Mouse (Mus musculus) testis, adult 2 months (tissue): Measurements from ENCODE around the gene Tspyl2.

Experiments used
- CTCF ChIP-seq: fragments of 200-500 bp; IDR thresholded peaks from 2 replicates; pipeline ENCODE4 v1.5.1; 2012; ENCODE audit warnings: low read depth, mild to moderate bottlenecking, inconsistent platforms, low read length, moderate library complexity; ENCODE audit not compliant: control insufficient read depth, insufficient read depth, insufficient replicate concordance
- POLR2A ChIP-seq: fragments of 200-500 bp; IDR thresholded peaks from 2 replicates; pipeline ENCODE4 v1.6.1; 2012; ENCODE audit warnings: low read depth, mild to moderate bottlenecking, inconsistent platforms, low read length, moderate library complexity; ENCODE audit not compliant: control insufficient read depth

DNA sequence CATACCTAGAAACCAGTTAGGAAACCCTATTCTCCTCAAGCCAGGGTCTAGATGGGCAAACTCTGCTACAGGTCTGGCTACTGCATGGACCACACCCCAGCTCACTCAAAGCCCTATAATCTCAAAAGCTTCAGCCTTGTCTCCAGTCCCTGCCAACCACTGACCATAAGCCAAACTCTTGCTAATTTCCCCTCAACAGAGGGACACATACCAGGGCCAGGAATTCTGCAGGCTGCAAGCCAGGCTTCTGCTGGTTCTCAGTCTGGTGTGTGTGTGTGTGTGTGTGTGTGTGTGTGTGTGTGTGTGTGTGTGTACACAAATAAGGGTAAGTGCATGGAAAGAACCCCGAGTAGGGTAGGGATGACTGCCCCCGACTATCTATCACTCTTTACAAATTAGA, 24.2 kb upstream of the Tspyl2 start:
- no peak for TF ChIP-seq POLR2A
- no peak for TF ChIP-seq CTCF
